Mouse (Mus musculus) cerebellum, postnatal 10 days (tissue): ENCODE data around the gene 1700003E16Rik.

Experiments
- DNase-seq, 2 experiments: peaks; one replicate each; pipeline ENCODE4 v3.0.0; 2021; ENCODE audit warnings: mixed read lengths in 2 of 2

The 1700003E16Rik gene

DNA sequence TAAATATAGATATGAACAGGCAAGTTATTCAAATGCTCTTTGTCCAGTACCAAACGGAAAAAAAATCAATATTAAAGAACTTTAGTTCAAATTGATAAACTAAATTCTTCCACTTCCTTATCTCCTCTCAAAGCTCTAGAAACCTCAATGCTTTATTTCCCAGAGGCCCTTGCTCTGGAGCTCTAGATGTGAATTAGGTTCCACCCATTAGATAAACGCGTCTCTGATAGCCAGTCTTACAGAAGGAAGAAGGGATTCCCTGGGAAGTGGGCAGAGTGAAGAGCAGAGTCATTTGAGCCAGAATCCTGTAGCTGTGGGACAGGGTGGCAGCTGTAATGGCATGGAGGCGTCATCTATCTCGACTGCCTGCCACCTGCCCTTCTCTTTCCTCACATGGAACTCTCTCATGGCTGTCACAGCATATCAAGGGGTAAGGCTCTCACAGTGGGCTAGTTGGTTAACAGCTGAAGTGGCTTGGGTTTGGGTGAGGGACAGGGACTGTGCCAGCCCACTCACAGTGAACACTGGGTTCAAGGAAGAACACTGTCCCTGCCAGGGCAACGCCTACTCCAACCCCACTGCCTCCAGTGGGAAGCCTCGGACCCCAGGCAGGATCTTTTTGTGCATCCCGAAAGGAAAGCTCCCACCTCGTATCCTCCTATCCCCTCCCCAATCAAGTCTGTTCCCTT, 51.3 kb downstream of the 1700003E16Rik start:
- peak in 1 of 2 experiments; percentile 33 for DNase-seq

DNA sequence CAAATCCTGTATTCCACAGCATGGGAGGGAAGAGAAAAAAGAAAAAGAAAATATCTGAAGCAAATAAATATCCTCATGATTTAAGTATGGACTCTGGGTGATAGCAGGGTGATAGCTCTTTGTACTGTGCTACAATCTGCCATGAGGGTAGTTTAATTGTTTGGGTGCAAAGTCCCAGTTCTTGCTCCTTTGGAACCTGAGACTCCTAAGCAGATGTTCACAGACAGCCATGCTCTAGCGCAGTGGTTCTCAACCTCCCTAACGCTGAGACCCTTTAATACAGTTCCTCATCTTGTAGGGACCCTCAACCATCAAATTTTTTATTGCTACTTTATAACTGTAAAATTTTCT, 51.8 kb downstream of the 1700003E16Rik start:
- DNase-seq = no peak

GRCm38 (mm10) chr6:83210495-83210894, 54.3 kb downstream of the 1700003E16Rik start:
- no peak for DNase-seq

- peak in 1 of 2 experiments; percentile 50 for DNase-seq
Measured at GRCm38 (mm10) chr6:83211526-83211925, 55.3 kb downstream of the 1700003E16Rik start.
